Mouse (Mus musculus) kidney, adult 2 months (tissue): Measurements from ENCODE around the gene Grk3.

Source experiments
- CTCF ChIP-seq: fragments of 200-500 bp; conservative IDR thresholded peaks from 2 replicates; pipeline ENCODE4 v1.5.1; 2011; ENCODE audit warnings: low read depth, mild to moderate bottlenecking, control low read depth, low read length, moderate library complexity, mixed read lengths; ENCODE audit not compliant: insufficient read depth, insufficient read length
- POLR2A ChIP-seq: fragments of 200-500 bp; IDR thresholded peaks from one replicate; pipeline ENCODE4 v1.6.1; 2011; ENCODE audit warnings: low read depth, low read length, control low read depth

- TF ChIP-seq POLR2A (no peak), CTCF (no peak)
Observed at GRCm38 (mm10) chr5:112956368-112956767, 59.2 kb downstream of the Grk3 start.
